Mouse (Mus musculus) MEL (cell line): ENCODE results near the gene Kcnt1. TPM values are rescaled to one million over a fixed set of nuclear protein-coding genes. Genes with fewer than 3 reads are reported as not detected.

ENCODE experiments used
- DNase-seq: peaks from one replicate; pipeline ENCODE4 v3.0.0; 2011; ENCODE audit warnings: low read depth, low spot score
- H3K27ac ChIP-seq: 2 replicates; pipeline ENCODE4 v1.5.1; 2012; ENCODE audit warnings: low read depth, mild to moderate bottlenecking, control low read depth, low read length, moderate library complexity; ENCODE audit not compliant: control insufficient read depth
- H3K27me3 ChIP-seq, 2 experiments: fragments of 150-350 bp in 1 of 2; sonication (generic) in 1 of 2; 2 replicates each; pipeline ENCODE4 v1.6.1; 2012; ENCODE audit warnings: low read length in 2 of 2, mild to moderate bottlenecking in 2 of 2, improper control_type of control experiment in 1 of 2, moderate library complexity in 1 of 2; ENCODE audit not compliant: insufficient read depth in 2 of 2, control insufficient read depth in 1 of 2
- H3K36me3 ChIP-seq, 2 experiments: 2 replicates each; pipeline ENCODE4 v1.6.1; 2012 to 2014; ENCODE audit warnings: low read length in 2 of 2, improper control_type of control experiment in 1 of 2, inconsistent platforms in 1 of 2, mild to moderate bottlenecking in 1 of 2; ENCODE audit not compliant: insufficient read depth in 2 of 2, control insufficient read depth in 1 of 2
- H3K4me1 ChIP-seq, 2 experiments: fragments of 150-350 bp in 1 of 2; sonication (generic) in 1 of 2; 2 replicates each; pipeline ENCODE4 v1.6.1; 2012; ENCODE audit warnings: low read length in 2 of 2, improper control_type of control experiment in 1 of 2, mild to moderate bottlenecking in 1 of 2; ENCODE audit not compliant: insufficient read depth in 2 of 2, control insufficient read depth in 1 of 2
- H3K4me3 ChIP-seq, 2 experiments: fragments of 150-350 bp in 1 of 2; sonication (generic) in 1 of 2; 2 replicates each; pipeline ENCODE4 v1.5.1; 2012; ENCODE audit warnings: low read depth in 2 of 2, low read length in 2 of 2, mild to moderate bottlenecking in 2 of 2, moderate library complexity in 2 of 2, control low read depth in 1 of 2, improper control_type of control experiment in 1 of 2; ENCODE audit not compliant: control insufficient read depth in 1 of 2, insufficient read depth in 1 of 2
- H3K79me2 ChIP-seq: 2 replicates; pipeline ENCODE4 v1.6.1; 2012; ENCODE audit warnings: mild to moderate bottlenecking, low read length, moderate library complexity; ENCODE audit not compliant: control insufficient read depth, poor library complexity, insufficient read depth
- H3K9ac ChIP-seq: 2 replicates; pipeline ENCODE4 v1.6.1; 2012; ENCODE audit warnings: low read depth, mild to moderate bottlenecking, control low read depth, low read length, moderate library complexity; ENCODE audit not compliant: control insufficient read depth, poor library complexity, severe bottlenecking
- H3K9me3 ChIP-seq: fragments of 150-350 bp; sonication (generic); replicated peaks from 2 replicates; pipeline ENCODE4 v1.6.1; 2012; ENCODE audit warnings: mild to moderate bottlenecking, low read length, improper control_type of control experiment, moderate library complexity; ENCODE audit not compliant: insufficient read depth
- CHD1 ChIP-seq: IDR thresholded peaks from 2 replicates; pipeline ENCODE4 v1.6.1; 2012; ENCODE audit warnings: low read depth, mild to moderate bottlenecking, inconsistent platforms, low read length, improper control_type of control experiment
- CTCF ChIP-seq, 3 experiments: IDR thresholded peaks in 2 of 3; conservative IDR thresholded peaks in 1 of 3; 2 replicates each; pipeline ENCODE4 v1.5.1; 2011 to 2012; ENCODE audit warnings: low read length in 3 of 3, low read depth in 2 of 3, mild to moderate bottlenecking in 2 of 3, improper control_type of control experiment in 1 of 3, inconsistent platforms in 1 of 3, mixed read lengths in 1 of 3, moderate library complexity in 1 of 3; ENCODE audit not compliant: control insufficient read depth in 1 of 3, insufficient read depth in 1 of 3, poor library complexity in 1 of 3, severe bottlenecking in 1 of 3
- E2F4 ChIP-seq: IDR thresholded peaks from 2 replicates; pipeline ENCODE4 v1.6.1; 2011; ENCODE audit warnings: low read depth, low read length, improper control_type of control experiment, borderline replicate concordance
- EP300 ChIP-seq, 2 experiments: IDR thresholded peaks; 2 replicates each; pipeline ENCODE4 v1.6.1; 2011; ENCODE audit warnings: improper control_type of control experiment in 2 of 2, low read length in 2 of 2, low read depth in 1 of 2, mild to moderate bottlenecking in 1 of 2
- HCFC1 ChIP-seq: IDR thresholded peaks from 2 replicates; pipeline ENCODE4 v1.6.1; 2012; ENCODE audit warnings: low read depth, mild to moderate bottlenecking, inconsistent platforms, low read length, improper control_type of control experiment, moderate library complexity
- JUND ChIP-seq: IDR thresholded peaks from 2 replicates; pipeline ENCODE4 v1.6.1; 2011; ENCODE audit warnings: low read depth, mild to moderate bottlenecking, improper control_type of control experiment, low read length
- MAFK ChIP-seq: IDR thresholded peaks from 2 replicates; pipeline ENCODE4 v1.6.1; 2011; ENCODE audit warnings: low read depth, mild to moderate bottlenecking, low read length, improper control_type of control experiment, borderline replicate concordance
- MAX ChIP-seq: IDR thresholded peaks from 2 replicates; pipeline ENCODE4 v1.6.1; 2011; ENCODE audit warnings: low read length, improper control_type of control experiment
- MEF2A ChIP-seq: IDR thresholded peaks from 2 replicates; pipeline ENCODE4 v1.6.1; 2014; ENCODE audit warnings: low read depth, mild to moderate bottlenecking, inconsistent platforms, low read length, improper control_type of control experiment; ENCODE audit not compliant: poor library complexity, insufficient replicate concordance, severe bottlenecking; ENCODE audit errors: extremely low read depth
- MXI1 ChIP-seq: IDR thresholded peaks from 2 replicates; pipeline ENCODE4 v1.6.1; 2011; ENCODE audit warnings: mild to moderate bottlenecking, low read depth, low read length, improper control_type of control experiment
- MYB ChIP-seq: IDR thresholded peaks from 2 replicates; pipeline ENCODE4 v1.6.1; 2011; ENCODE audit warnings: mild to moderate bottlenecking, low read depth, low read length, improper control_type of control experiment
- MYC ChIP-seq: IDR thresholded peaks from 2 replicates; pipeline ENCODE4 v1.6.1; 2011; ENCODE audit warnings: low read depth, mild to moderate bottlenecking, low read length, improper control_type of control experiment, moderate library complexity
- NELFE ChIP-seq: IDR thresholded peaks from 2 replicates; pipeline ENCODE4 v1.6.1; 2011; ENCODE audit warnings: low read depth, low read length, improper control_type of control experiment
- POLR2A ChIP-seq, 2 experiments: IDR thresholded peaks; 2 replicates each; pipeline ENCODE4 v1.6.1; 2011 to 2012; ENCODE audit warnings: low read length in 2 of 2, mild to moderate bottlenecking in 2 of 2, control low read depth in 1 of 2, improper control_type of control experiment in 1 of 2, low read depth in 1 of 2, moderate library complexity in 1 of 2; ENCODE audit not compliant: control insufficient read depth in 1 of 2, insufficient read depth in 1 of 2, poor library complexity in 1 of 2
- TBP ChIP-seq: IDR thresholded peaks from 2 replicates; pipeline ENCODE4 v1.8.0; 2011; ENCODE audit warnings: low read depth, low read length, improper control_type of control experiment
- TCF12 ChIP-seq: IDR thresholded peaks from 2 replicates; pipeline ENCODE4 v1.6.1; 2014; ENCODE audit warnings: low read depth, mild to moderate bottlenecking, inconsistent platforms, low read length, improper control_type of control experiment, moderate library complexity
- UBTF ChIP-seq: IDR thresholded peaks from 2 replicates; pipeline ENCODE4 v1.6.1; 2012; ENCODE audit warnings: low read depth, mild to moderate bottlenecking, inconsistent platforms, low read length, improper control_type of control experiment, moderate library complexity, borderline replicate concordance; ENCODE audit not compliant: insufficient read depth
- ZC3H11A ChIP-seq: IDR thresholded peaks from 2 replicates; pipeline ENCODE4 v1.6.1; 2012; ENCODE audit warnings: low read depth, mild to moderate bottlenecking, inconsistent platforms, low read length, improper control_type of control experiment
- ZKSCAN1 ChIP-seq: IDR thresholded peaks from 2 replicates; pipeline ENCODE4 v1.6.1; 2012; ENCODE audit warnings: low read depth, mild to moderate bottlenecking, inconsistent platforms, low read length, improper control_type of control experiment, moderate library complexity
- ZMIZ1 ChIP-seq: IDR thresholded peaks from 2 replicates; pipeline ENCODE4 v1.6.1; 2012; ENCODE audit warnings: low read depth, mild to moderate bottlenecking, inconsistent platforms, low read length, improper control_type of control experiment, moderate library complexity
- ZNF384 ChIP-seq: IDR thresholded peaks from 2 replicates; pipeline ENCODE4 v1.6.1; 2012; ENCODE audit warnings: low read depth, mild to moderate bottlenecking, inconsistent platforms, low read length, improper control_type of control experiment
- polyA plus RNA-seq, 2 experiments: library from polyadenylated mRNA; stranded (reverse) in 1 of 2; unstranded in 1 of 2; fragments of >175 nt in 1 of 2; fragments of >200 nt in 1 of 2; gene quantifications; 2 replicates each; pipeline versions ENCODE4 v1.2.1 to v1.2.4; 2012; ENCODE audit warnings: low replicate concordance in 2 of 2, low read depth in 1 of 2; ENCODE audit not compliant: insufficient read length in 2 of 2, insufficient read depth in 1 of 2, missing spikeins in 1 of 2
- total RNA-seq: library from RNA; depleted of rRNA; stranded (reverse); fragments of 300-350 nt; gene quantifications from 2 replicates; pipeline ENCODE4 v1.2.3, GENCODE M21; 2012

Gene Kcnt1
- total and polyA plus RNA-seq, 3 experiments, result not detected

- Histone ChIP-seq H3K27me3 (no peaks in the 10 kb centered on the region), H3K4me1 (no peaks in the 10 kb centered on the region), H3K9me3 (no peaks in the 10 kb centered on the region), H3K9ac (no peak overlapping the region), H3K4me3 (no peak overlapping the region), H3K27ac (no peak overlapping the region), H3K36me3 (no peaks in the 10 kb centered on the region), H3K79me2 (no peaks in the 10 kb centered on the region)
- TF ChIP-seq ZC3H11A (no peak), TBP (no peak), POLR2A (IDR thresholded peaks at IDR 0.05; ENCODE audit: control insufficient read depth in 1 of 2, insufficient read depth in 1 of 2, low read depth in 1 of 2, low read length in 2 of 2, poor library complexity in 1 of 2) (no peak)
- DNase-seq, result no peak
Measured at GRCm38 (mm10) chr2:25914821-25915220, 51.3 kb downstream of the Kcnt1 start.

GRCm38 (mm10) chr2:25918408-25918807 is 54.9 kb downstream of the Kcnt1 start:
- H3K79me2 ChIP-seq, result no peaks in the 10 kb centered on the region
- DNase-seq, result no peak
- TF ChIP-seq UBTF, result no peak
- TF ChIP-seq CTCF (IDR thresholded peaks at IDR 0.05 in 2 of 3, conservative IDR thresholded peaks at IDR 0.05 in 1 of 3; ENCODE audit: control insufficient read depth in 1 of 3, insufficient read depth in 1 of 3, low read depth in 2 of 3, low read length in 3 of 3, poor library complexity in 1 of 3, severe bottlenecking in 1 of 3), result no peak
- no peak for TF ChIP-seq MXI1
- TF ChIP-seq MYC, result no peak
- no peak for TF ChIP-seq HCFC1
- no peak for TF ChIP-seq MAFK
- TF ChIP-seq TCF12, result no peak
- TF ChIP-seq, all 39 proteins: peak for 0
- Histone ChIP-seq H3K4me3 (no peak overlapping the region), H3K27ac (no peak overlapping the region), H3K9me3 (no peaks in the 10 kb centered on the region), H3K36me3 (no peaks in the 10 kb centered on the region), H3K27me3 (no peaks in the 10 kb centered on the region), H3K9ac (no peak overlapping the region), H3K4me1 (no peaks in the 10 kb centered on the region)

GRCm38 (mm10) chr2:25919972-25920371 is 56.4 kb downstream of the Kcnt1 start:
- no peak overlapping the region for H3K27ac ChIP-seq
- DNase-seq, result no peak
- no peak for TF ChIP-seq HCFC1
- TF ChIP-seq JUND, result no peak
- no peak for TF ChIP-seq ZNF384
- no peak for TF ChIP-seq E2F4
- TF ChIP-seq CTCF (IDR thresholded peaks at IDR 0.05 in 2 of 3, conservative IDR thresholded peaks at IDR 0.05 in 1 of 3; ENCODE audit: control insufficient read depth in 1 of 3, insufficient read depth in 1 of 3, low read depth in 2 of 3, low read length in 3 of 3, poor library complexity in 1 of 3, severe bottlenecking in 1 of 3), result no peak
- no peak for TF ChIP-seq EP300 (IDR thresholded peaks at IDR 0.05; ENCODE audit: low read depth in 1 of 2, low read length in 2 of 2)
- no peak for TF ChIP-seq MXI1
- no peak for TF ChIP-seq MEF2A
- TF ChIP-seq CHD1, result no peak
- TF ChIP-seq MAX, result no peak
- no peak for TF ChIP-seq ZKSCAN1
- no peak for TF ChIP-seq MYB
- TF ChIP-seq ZMIZ1, result no peak
- TF ChIP-seq NELFE, result no peak
- H3K27me3 ChIP-seq, result no peaks in the 10 kb centered on the region
- no peaks in the 10 kb centered on the region for H3K79me2 ChIP-seq
- no peaks in the 10 kb centered on the region for H3K4me1 ChIP-seq
- no peak overlapping the region for H3K4me3 ChIP-seq
- no peaks in the 10 kb centered on the region for H3K36me3 ChIP-seq
- no peaks in the 10 kb centered on the region for H3K9me3 ChIP-seq
- H3K9ac ChIP-seq, result no peak overlapping the region
